29 mouse cellular contexts compared by ENCODE assay signal in the genomic region with DNA sequence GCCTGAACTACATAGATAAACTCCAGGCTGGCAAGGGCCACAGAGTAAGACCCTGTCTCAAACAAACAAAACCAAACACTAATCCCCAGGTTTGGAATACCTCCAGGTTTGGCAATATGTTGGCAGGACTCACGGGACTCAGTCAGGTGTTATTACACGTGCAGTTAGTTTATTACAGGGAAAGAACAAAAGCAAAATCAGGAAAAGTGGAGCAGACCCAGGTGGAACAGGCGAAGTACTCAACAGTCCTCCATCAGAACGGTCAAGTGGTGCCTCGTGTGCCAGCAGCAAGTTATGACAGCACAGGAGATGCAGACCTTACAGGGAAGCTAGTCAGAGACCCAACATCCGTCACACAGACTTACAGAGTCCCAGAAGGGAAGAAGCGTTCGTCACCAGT. TPM values are rescaled to one million over a fixed set of nuclear protein-coding genes. Genes with fewer than 3 reads are reported as not detected.
DNase-seq lines count a peak whose midpoint lies in the region; ATAC-seq and TF ChIP-seq lines count a peak whose summit lies in the region.
"Had no signal": no experiment of that assay in that cellular context is flagged by ENCODE, and none has a peak within 500 bp of the region (broad histone marks: within the 10 kb centered on the region; RNA-seq: fewer than 3 reads in every experiment).

No protein-coding gene starts in this region.

- H3K4me2 ChIP-seq in kidney, embryonic 15.5 days: no peak overlapping the region
- no peak overlapping the region for H3K4me2 ChIP-seq in liver, embryonic 11.5 days
- no peak overlapping the region for H3K4me2 ChIP-seq in lung, postnatal 0 days (replicated peaks; ENCODE audit: low read depth, low read length)
- no peak overlapping the region for H3K4me2 ChIP-seq in stomach, postnatal 0 days (replicated peaks; ENCODE audit: low read depth)
- H3K4me2 ChIP-seq: heart, embryonic 13.5 days; limb, embryonic 12.5 days; midbrain, embryonic 15.5 days; neural tube, embryonic 12.5 days had no signal

- H3K27ac ChIP-seq in kidney, embryonic 15.5 days: no peak overlapping the region
- no peak overlapping the region for H3K27ac ChIP-seq in liver, adult 2 months (replicated peaks; ENCODE audit: insufficient read depth, low read depth, low read length)
- no peak overlapping the region for H3K27ac ChIP-seq in liver, embryonic 11.5 days (ENCODE audit: low read depth, low read length)
- no peak overlapping the region for H3K27ac ChIP-seq in lung, postnatal 0 days (ENCODE audit: low read length)
- H3K27ac ChIP-seq in small intestine, adult 2 months (ENCODE audit: insufficient read depth, low read depth, low read length): no peak overlapping the region
- H3K27ac ChIP-seq in stomach, postnatal 0 days (replicated peaks): no peak overlapping the region
- H3K27ac ChIP-seq: heart, embryonic 13.5 days; hindbrain, postnatal 0 days; limb, embryonic 12.5 days; liver, embryonic 14.5 days; macrophage; midbrain, embryonic 15.5 days; neural tube, embryonic 12.5 days had no signal

- DNase-seq in kidney, adult 11 months: peak; percentile 47
- DNase-seq in liver, adult 2 months (ENCODE audit: extremely low read depth, low read depth, low spot score): peak; percentile 69
- no peak for DNase-seq in liver, embryonic 11.5 days (ENCODE audit: low spot score)
- peak; percentile 70 for DNase-seq in lung, postnatal 0 days (ENCODE audit: low spot score)
- DNase-seq in layer of hippocampus, postnatal 36 days: no peak
- DNase-seq in stomach, postnatal 0 days (ENCODE audit: low spot score): no peak
- DNase-seq: cerebellum, adult 9-10 months; forebrain, postnatal 0 days; gastrocnemius, postnatal 14 days; heart, adult 18-20 months; heart, postnatal 14 days; right cerebral cortex, postnatal 14 days; spleen, adult 18-20 months; thymus, postnatal 25 days had no signal

- H3K9ac ChIP-seq in kidney, embryonic 15.5 days: no peak overlapping the region
- H3K9ac ChIP-seq in liver, adult 2 months (ENCODE audit: low read depth, low read length): no peak overlapping the region
- H3K9ac ChIP-seq in liver, embryonic 11.5 days (ENCODE audit: low read depth, low read length): no peak overlapping the region
- H3K9ac ChIP-seq in lung, postnatal 0 days (replicated peaks; ENCODE audit: low read depth): no peak overlapping the region
- H3K9ac ChIP-seq in stomach, postnatal 0 days (ENCODE audit: low read length): no peak overlapping the region
- H3K9ac ChIP-seq: forebrain, postnatal 0 days; heart, embryonic 13.5 days; limb, embryonic 12.5 days; liver, embryonic 14.5 days; midbrain, embryonic 15.5 days; neural tube, embryonic 12.5 days had no signal

- no peaks in the 10 kb centered on the region for H3K79me2 ChIP-seq in liver, adult 2 months (ENCODE audit: control insufficient read depth, insufficient read depth, low read length)

- WGBS in kidney, embryonic 15.5 days: 81% methylated on average over 8 of the region's 8 CpGs
- 51% methylated on average over 8 of the region's 8 CpGs for WGBS in liver, adult 2 months
- 80% methylated on average over 8 of the region's 8 CpGs for WGBS in liver, embryonic 11.5 days
- 64% methylated on average over 8 of the region's 8 CpGs for WGBS in lung, postnatal 0 days
- WGBS in small intestine, adult 2 months: 38% methylated on average over 8 of the region's 8 CpGs
- 64% methylated on average over 8 of the region's 8 CpGs for WGBS in stomach, postnatal 0 days

- H3K4me3 ChIP-seq in kidney, embryonic 15.5 days (replicated peaks): no peak overlapping the region
- no peak overlapping the region for H3K4me3 ChIP-seq in liver, adult 2 months (ENCODE audit: insufficient read depth, low read depth, low read length)
- no peak overlapping the region for H3K4me3 ChIP-seq in liver, embryonic 11.5 days (ENCODE audit: low read depth, low read length)
- no peak overlapping the region for H3K4me3 ChIP-seq in lung, postnatal 0 days (ENCODE audit: low read depth, low read length)
- H3K4me3 ChIP-seq in small intestine, adult 2 months (ENCODE audit: low read depth, low read length): peak overlapping the region; percentile 19; the same call in 1 of the 2 replicates
- H3K4me3 ChIP-seq in stomach, postnatal 0 days (ENCODE audit: low read depth, low read length): no peak overlapping the region
- H3K4me3 ChIP-seq: heart, embryonic 13.5 days; limb, embryonic 12.5 days; midbrain, embryonic 15.5 days; neural tube, embryonic 12.5 days had no signal

- no peak for TF ChIP-seq CTCF in liver, adult 2 months (IDR thresholded peaks at IDR 0.05; ENCODE audit: low read depth, low read length)
- TF ChIP-seq CTCF in lung, postnatal 0 days (IDR thresholded peaks at IDR 0.05): no peak
- TF ChIP-seq CTCF in small intestine, adult 2 months (IDR thresholded peaks at IDR 0.05; ENCODE audit: extremely low read depth, insufficient read length, insufficient replicate concordance, low read depth, low read length): no peak
- TF ChIP-seq CTCF in stomach, postnatal 0 days (IDR thresholded peaks at IDR 0.05; ENCODE audit: low read depth): no peak

- H3K4me1 ChIP-seq in kidney, embryonic 15.5 days: no peaks in the 10 kb centered on the region
- no peaks in the 10 kb centered on the region for H3K4me1 ChIP-seq in liver, adult 2 months (ENCODE audit: control insufficient read depth, insufficient read depth, low read length)
- no peaks in the 10 kb centered on the region for H3K4me1 ChIP-seq in liver, embryonic 11.5 days (replicated peaks; ENCODE audit: control insufficient read depth, insufficient read depth, low read length)
- no peaks in the 10 kb centered on the region for H3K4me1 ChIP-seq in lung, postnatal 0 days (ENCODE audit: insufficient read depth, low read depth, low read length)
- H3K4me1 ChIP-seq in small intestine, adult 2 months (ENCODE audit: control insufficient read depth, insufficient read depth, insufficient read length, low read length): peaks cover 7% of the 10 kb centered on the region; the same call in 1 of the 2 replicates
- H3K4me1 ChIP-seq in stomach, postnatal 0 days (replicated peaks; ENCODE audit: control insufficient read depth, insufficient read depth): no peaks in the 10 kb centered on the region
- H3K4me1 ChIP-seq: heart, embryonic 13.5 days; limb, embryonic 12.5 days; midbrain, embryonic 15.5 days; neural tube, embryonic 12.5 days had no signal

- TF ChIP-seq EP300 in lung, postnatal 0 days (IDR thresholded peaks at IDR 0.05): peak; percentile 73
- no peak for TF ChIP-seq EP300 in stomach, postnatal 0 days (optimal IDR thresholded peaks at IDR 0.05)

- peaks cover 73% of the 10 kb centered on the region for H3K36me3 ChIP-seq in kidney, embryonic 15.5 days
- H3K36me3 ChIP-seq in liver, adult 2 months (ENCODE audit: control insufficient read depth, insufficient read depth, low read length): peaks cover 3% of the 10 kb centered on the region
- peaks cover 2% of the 10 kb centered on the region; the same call in 1 of the 2 replicates for H3K36me3 ChIP-seq in liver, embryonic 11.5 days (ENCODE audit: control insufficient read depth, insufficient read depth, low read length)
- H3K36me3 ChIP-seq in lung, postnatal 0 days (ENCODE audit: insufficient read depth, low read length): peaks cover 7% of the 10 kb centered on the region; the same call in 1 of the 2 replicates
- H3K36me3 ChIP-seq in small intestine, adult 2 months (ENCODE audit: control insufficient read depth, insufficient read depth, low read length): no peaks in the 10 kb centered on the region
- peaks cover 5% of the 10 kb centered on the region; the same call in 1 of the 2 replicates for H3K36me3 ChIP-seq in stomach, postnatal 0 days (ENCODE audit: control insufficient read depth, insufficient read depth, low read length)

- TF ChIP-seq POLR2A in liver, adult 2 months (IDR thresholded peaks at IDR 0.05; ENCODE audit: extremely low read depth, insufficient read depth, low read length): no peak
- no peak for TF ChIP-seq POLR2A in small intestine, adult 2 months (IDR thresholded peaks at IDR 0.05; ENCODE audit: low read depth, low read length)

- ATAC-seq in kidney, embryonic 15.5 days (replicated peaks; ENCODE audit: low FRiP score): no peak
- no peak for ATAC-seq in liver, embryonic 11.5 days (replicated peaks; ENCODE audit: low FRiP score)
- ATAC-seq in lung, postnatal 0 days: peak; percentile 75
- ATAC-seq in stomach, postnatal 0 days (ENCODE audit: low FRiP score, low TSS enrichment): no peak
- ATAC-seq: forebrain, postnatal 0 days; hindbrain, postnatal 0 days; intestine, embryonic 16.5 days; midbrain, embryonic 15.5 days had no signal

- H3K9me3 ChIP-seq in kidney, embryonic 15.5 days (replicated peaks): no peaks in the 10 kb centered on the region
- H3K9me3 ChIP-seq in liver, embryonic 11.5 days (ENCODE audit: control insufficient read depth, low read length): no peaks in the 10 kb centered on the region
- H3K9me3 ChIP-seq in lung, postnatal 0 days (ENCODE audit: low read length): no peaks in the 10 kb centered on the region
- H3K9me3 ChIP-seq in stomach, postnatal 0 days (ENCODE audit: control insufficient read depth, low read length): no peaks in the 10 kb centered on the region
- H3K9me3 ChIP-seq: heart, embryonic 13.5 days; limb, embryonic 12.5 days; midbrain, embryonic 15.5 days; neural tube, embryonic 12.5 days had no signal

- no peaks in the 10 kb centered on the region for H3K27me3 ChIP-seq in kidney, embryonic 15.5 days
- no peaks in the 10 kb centered on the region for H3K27me3 ChIP-seq in liver, adult 2 months (ENCODE audit: control insufficient read depth, insufficient read depth, low read length)
- H3K27me3 ChIP-seq in liver, embryonic 11.5 days (replicated peaks; ENCODE audit: control insufficient read depth, insufficient read depth, low read length): no peaks in the 10 kb centered on the region
- H3K27me3 ChIP-seq in lung, postnatal 0 days (replicated peaks; ENCODE audit: insufficient read depth, low read length): no peaks in the 10 kb centered on the region
- no peaks in the 10 kb centered on the region for H3K27me3 ChIP-seq in small intestine, adult 2 months (ENCODE audit: control insufficient read depth, insufficient read depth, low read length)
- H3K27me3 ChIP-seq in stomach, postnatal 0 days (ENCODE audit: control insufficient read depth, insufficient read depth, low read length): no peaks in the 10 kb centered on the region
- H3K27me3 ChIP-seq: heart, embryonic 13.5 days; limb, embryonic 12.5 days; midbrain, embryonic 15.5 days; neural tube, embryonic 12.5 days had no signal

RNA-seq across cellular contexts. Expression of a gene that starts 9.7 kb away (rescaled TPM):
- polyA plus RNA-seq in kidney, embryonic 15.5 days (2015; fragmentation: Nextera tagmentation; extraction: Ambion mirVana): 39.0 and 42.9 TPM in 2 replicates
- 4.5 and 5.2 TPM in 2 replicates for total RNA-seq in liver, adult 2 months (2014; rRNA removed)
- 1.1 and 1.8 TPM in 2 replicates for polyA plus RNA-seq in liver, adult 2 months (2012; rRNA removed)
- 20.5 and 24.1 TPM in 2 replicates for polyA plus RNA-seq in liver, embryonic 11.5 days (2014; fragmentation: Nextera tagmentation; extraction: Ambion mirVana)
- polyA plus RNA-seq in lung, postnatal 0 days (2015; fragmentation: Nextera tagmentation; extraction: Ambion mirVana): 27.4 and 30.1 TPM in 2 replicates
- polyA plus RNA-seq in small intestine, adult 2 months (2012; rRNA removed): 0.47 and 0.51 TPM in 2 replicates
- 10 to 100 TPM; 28.0 to 28.6 TPM for total RNA-seq in layer of hippocampus, postnatal 36 days (2021)
- polyA plus RNA-seq in stomach, postnatal 0 days (2015; fragmentation: Nextera tagmentation; extraction: Ambion mirVana): 16.4 and 18.3 TPM in 2 replicates

RNA-seq across cellular contexts. Expression of a gene that starts 15.8 kb away (rescaled TPM):
- not detected in 2 replicates for polyA plus RNA-seq in kidney, embryonic 15.5 days (2015; fragmentation: Nextera tagmentation; extraction: Ambion mirVana)
- under 0.01 TPM in 1 of 2 replicates, not detected in the other for total RNA-seq in liver, adult 2 months (2014; rRNA removed)
- polyA plus RNA-seq in liver, adult 2 months (2012; rRNA removed): not detected in 2 replicates
- not detected in 2 replicates for polyA plus RNA-seq in liver, embryonic 11.5 days (2014; fragmentation: Nextera tagmentation; extraction: Ambion mirVana)
- polyA plus RNA-seq in lung, postnatal 0 days (2015; fragmentation: Nextera tagmentation; extraction: Ambion mirVana): not detected in 2 replicates
- not detected in 2 replicates for polyA plus RNA-seq in small intestine, adult 2 months (2012; rRNA removed)
- not detected for total RNA-seq in layer of hippocampus, postnatal 36 days (2021)
- 0.12 TPM in 1 of 2 replicates, not detected in the other for polyA plus RNA-seq in stomach, postnatal 0 days (2015; fragmentation: Nextera tagmentation; extraction: Ambion mirVana)
- total RNA-seq: common myeloid progenitor, adult 5-6 weeks; forebrain, postnatal 0 days; gastrocnemius, postnatal 14 days; heart, adult 18-20 months; heart, postnatal 14 days; hindbrain, postnatal 0 days; layer of hippocampus, adult 18-20 months; layer of hippocampus, postnatal 14 days had no signal
- polyA plus RNA-seq: forebrain, embryonic 11.5 days; forebrain, postnatal 0 days; heart, embryonic 13.5 days; hindbrain, embryonic 11.5 days; hindbrain, postnatal 0 days; intestine, embryonic 16.5 days; limb, embryonic 12.5 days; macrophage; midbrain, embryonic 15.5 days had no signal

RNA-seq across cellular contexts. Expression of a gene that starts 52.7 kb away (rescaled TPM):
- 0.27 and 0.35 TPM in 2 replicates for polyA plus RNA-seq in kidney, embryonic 15.5 days (2015; fragmentation: Nextera tagmentation; extraction: Ambion mirVana)
- total RNA-seq in liver, adult 2 months (2014; rRNA removed): 2.3 and 4.0 TPM in 2 replicates
- polyA plus RNA-seq in liver, adult 2 months (2012; rRNA removed): 5.5 and 7.6 TPM in 2 replicates
- polyA plus RNA-seq in liver, embryonic 11.5 days (2014; fragmentation: Nextera tagmentation; extraction: Ambion mirVana): 0.47 and 0.52 TPM in 2 replicates
- 0.23 and 0.27 TPM in 2 replicates for polyA plus RNA-seq in lung, postnatal 0 days (2015; fragmentation: Nextera tagmentation; extraction: Ambion mirVana)
- 1.4 and 2.9 TPM in 2 replicates for polyA plus RNA-seq in small intestine, adult 2 months (2012; rRNA removed)
- 1 to 10 TPM; 1.9 TPM for total RNA-seq in layer of hippocampus, postnatal 36 days (2021)
- polyA plus RNA-seq in stomach, postnatal 0 days (2015; fragmentation: Nextera tagmentation; extraction: Ambion mirVana): 0.12 and 0.13 TPM in 2 replicates
- total RNA-seq: gastrocnemius, postnatal 14 days had no signal

Comparison
In these comparisons a context has a peak if more than half of its experiments do, and no peak if none do; other contexts are left out.
1. DNase-seq: peak in kidney, adult 11 months (single experiment), liver, adult 2 months (single experiment) and lung, postnatal 0 days (single experiment); none in liver, embryonic 11.5 days (single experiment), layer of hippocampus, postnatal 36 days (0 of 2) and stomach, postnatal 0 days (single experiment).